Mouse (Mus musculus) MEL (cell line): Measurements from ENCODE around the gene Dvl2. TPM values are rescaled to one million over a fixed set of nuclear protein-coding genes. Genes with fewer than 3 reads are reported as not detected.

Experiments
- DNase-seq: peaks from one replicate; pipeline ENCODE4 v3.0.0; 2011; ENCODE audit warnings: low read depth, low spot score
- H3K27ac ChIP-seq: 2 replicates; pipeline ENCODE4 v1.5.1; 2012; ENCODE audit warnings: low read depth, mild to moderate bottlenecking, control low read depth, low read length, moderate library complexity; ENCODE audit not compliant: control insufficient read depth
- H3K27me3 ChIP-seq, 2 experiments: fragments of 150-350 bp in 1 of 2; sonication (generic) in 1 of 2; 2 replicates each; pipeline ENCODE4 v1.6.1; 2012; ENCODE audit warnings: low read length in 2 of 2, mild to moderate bottlenecking in 2 of 2, improper control_type of control experiment in 1 of 2, moderate library complexity in 1 of 2; ENCODE audit not compliant: insufficient read depth in 2 of 2, control insufficient read depth in 1 of 2
- H3K36me3 ChIP-seq, 2 experiments: 2 replicates each; pipeline ENCODE4 v1.6.1; 2012 to 2014; ENCODE audit warnings: low read length in 2 of 2, improper control_type of control experiment in 1 of 2, inconsistent platforms in 1 of 2, mild to moderate bottlenecking in 1 of 2; ENCODE audit not compliant: insufficient read depth in 2 of 2, control insufficient read depth in 1 of 2
- H3K4me1 ChIP-seq, 2 experiments: fragments of 150-350 bp in 1 of 2; sonication (generic) in 1 of 2; 2 replicates each; pipeline ENCODE4 v1.6.1; 2012; ENCODE audit warnings: low read length in 2 of 2, improper control_type of control experiment in 1 of 2, mild to moderate bottlenecking in 1 of 2; ENCODE audit not compliant: insufficient read depth in 2 of 2, control insufficient read depth in 1 of 2
- H3K4me3 ChIP-seq, 2 experiments: fragments of 150-350 bp in 1 of 2; sonication (generic) in 1 of 2; 2 replicates each; pipeline ENCODE4 v1.5.1; 2012; ENCODE audit warnings: low read depth in 2 of 2, low read length in 2 of 2, mild to moderate bottlenecking in 2 of 2, moderate library complexity in 2 of 2, control low read depth in 1 of 2, improper control_type of control experiment in 1 of 2; ENCODE audit not compliant: control insufficient read depth in 1 of 2, insufficient read depth in 1 of 2
- H3K79me2 ChIP-seq: 2 replicates; pipeline ENCODE4 v1.6.1; 2012; ENCODE audit warnings: mild to moderate bottlenecking, low read length, moderate library complexity; ENCODE audit not compliant: control insufficient read depth, poor library complexity, insufficient read depth
- H3K9ac ChIP-seq: 2 replicates; pipeline ENCODE4 v1.6.1; 2012; ENCODE audit warnings: low read depth, mild to moderate bottlenecking, control low read depth, low read length, moderate library complexity; ENCODE audit not compliant: control insufficient read depth, poor library complexity, severe bottlenecking
- H3K9me3 ChIP-seq: fragments of 150-350 bp; sonication (generic); replicated peaks from 2 replicates; pipeline ENCODE4 v1.6.1; 2012; ENCODE audit warnings: mild to moderate bottlenecking, low read length, improper control_type of control experiment, moderate library complexity; ENCODE audit not compliant: insufficient read depth
- CHD1 ChIP-seq: IDR thresholded peaks from 2 replicates; pipeline ENCODE4 v1.6.1; 2012; ENCODE audit warnings: low read depth, mild to moderate bottlenecking, inconsistent platforms, low read length, improper control_type of control experiment
- E2F4 ChIP-seq: IDR thresholded peaks from 2 replicates; pipeline ENCODE4 v1.6.1; 2011; ENCODE audit warnings: low read depth, low read length, improper control_type of control experiment, borderline replicate concordance
- GABPA ChIP-seq: IDR thresholded peaks from 2 replicates; pipeline ENCODE4 v1.6.1; 2012; ENCODE audit warnings: low read depth, mild to moderate bottlenecking, inconsistent platforms, low read length, improper control_type of control experiment, moderate library complexity
- HCFC1 ChIP-seq: IDR thresholded peaks from 2 replicates; pipeline ENCODE4 v1.6.1; 2012; ENCODE audit warnings: low read depth, mild to moderate bottlenecking, inconsistent platforms, low read length, improper control_type of control experiment, moderate library complexity
- MAFK ChIP-seq: IDR thresholded peaks from 2 replicates; pipeline ENCODE4 v1.6.1; 2011; ENCODE audit warnings: low read depth, mild to moderate bottlenecking, low read length, improper control_type of control experiment, borderline replicate concordance
- MAX ChIP-seq: IDR thresholded peaks from 2 replicates; pipeline ENCODE4 v1.6.1; 2011; ENCODE audit warnings: low read length, improper control_type of control experiment
- MEF2A ChIP-seq: IDR thresholded peaks from 2 replicates; pipeline ENCODE4 v1.6.1; 2014; ENCODE audit warnings: low read depth, mild to moderate bottlenecking, inconsistent platforms, low read length, improper control_type of control experiment; ENCODE audit not compliant: poor library complexity, insufficient replicate concordance, severe bottlenecking; ENCODE audit errors: extremely low read depth
- MXI1 ChIP-seq: IDR thresholded peaks from 2 replicates; pipeline ENCODE4 v1.6.1; 2011; ENCODE audit warnings: mild to moderate bottlenecking, low read depth, low read length, improper control_type of control experiment
- NRF1 ChIP-seq: IDR thresholded peaks from 2 replicates; pipeline ENCODE4 v1.6.1; 2014; ENCODE audit warnings: low read depth, mild to moderate bottlenecking, inconsistent platforms, low read length, improper control_type of control experiment, moderate library complexity; ENCODE audit not compliant: poor library complexity, insufficient read depth, severe bottlenecking
- POLR2A ChIP-seq, 2 experiments: IDR thresholded peaks; 2 replicates each; pipeline ENCODE4 v1.6.1; 2011 to 2012; ENCODE audit warnings: low read length in 2 of 2, mild to moderate bottlenecking in 2 of 2, control low read depth in 1 of 2, improper control_type of control experiment in 1 of 2, low read depth in 1 of 2, moderate library complexity in 1 of 2; ENCODE audit not compliant: control insufficient read depth in 1 of 2, insufficient read depth in 1 of 2, poor library complexity in 1 of 2
- POLR2AphosphoS5 ChIP-seq: IDR thresholded peaks from 2 replicates; pipeline ENCODE4 v1.6.1; 2012; ENCODE audit warnings: low read depth, borderline replicate concordance, mild to moderate bottlenecking, inconsistent platforms, low read length, moderate library complexity, mixed read lengths
- SMC3 ChIP-seq: IDR thresholded peaks from 2 replicates; pipeline ENCODE4 v1.6.1; 2011; ENCODE audit warnings: low read depth, low read length, improper control_type of control experiment
- TCF12 ChIP-seq: IDR thresholded peaks from 2 replicates; pipeline ENCODE4 v1.6.1; 2014; ENCODE audit warnings: low read depth, mild to moderate bottlenecking, inconsistent platforms, low read length, improper control_type of control experiment, moderate library complexity
- UBTF ChIP-seq: IDR thresholded peaks from 2 replicates; pipeline ENCODE4 v1.6.1; 2012; ENCODE audit warnings: low read depth, mild to moderate bottlenecking, inconsistent platforms, low read length, improper control_type of control experiment, moderate library complexity, borderline replicate concordance; ENCODE audit not compliant: insufficient read depth
- USF1 ChIP-seq: IDR thresholded peaks from 2 replicates; pipeline ENCODE4 v1.6.1; 2014; ENCODE audit warnings: low read depth, mild to moderate bottlenecking, inconsistent platforms, low read length, improper control_type of control experiment, moderate library complexity
- ZKSCAN1 ChIP-seq: IDR thresholded peaks from 2 replicates; pipeline ENCODE4 v1.6.1; 2012; ENCODE audit warnings: low read depth, mild to moderate bottlenecking, inconsistent platforms, low read length, improper control_type of control experiment, moderate library complexity
- ZNF384 ChIP-seq: IDR thresholded peaks from 2 replicates; pipeline ENCODE4 v1.6.1; 2012; ENCODE audit warnings: low read depth, mild to moderate bottlenecking, inconsistent platforms, low read length, improper control_type of control experiment
- polyA plus RNA-seq, 2 experiments: library from polyadenylated mRNA; stranded (reverse) in 1 of 2; unstranded in 1 of 2; fragments of >175 nt in 1 of 2; fragments of >200 nt in 1 of 2; gene quantifications; 2 replicates each; pipeline versions ENCODE4 v1.2.1 to v1.2.4; 2012; ENCODE audit warnings: low replicate concordance in 2 of 2, low read depth in 1 of 2; ENCODE audit not compliant: insufficient read length in 2 of 2, insufficient read depth in 1 of 2, missing spikeins in 1 of 2
- total RNA-seq: library from RNA; depleted of rRNA; stranded (reverse); fragments of 300-350 nt; gene quantifications from 2 replicates; pipeline ENCODE4 v1.2.3, GENCODE M21; 2012

Gene Dvl2
- total and polyA plus RNA-seq, 3 experiments: 38.5 to 40.1 TPM; not detected in 1

DNA sequence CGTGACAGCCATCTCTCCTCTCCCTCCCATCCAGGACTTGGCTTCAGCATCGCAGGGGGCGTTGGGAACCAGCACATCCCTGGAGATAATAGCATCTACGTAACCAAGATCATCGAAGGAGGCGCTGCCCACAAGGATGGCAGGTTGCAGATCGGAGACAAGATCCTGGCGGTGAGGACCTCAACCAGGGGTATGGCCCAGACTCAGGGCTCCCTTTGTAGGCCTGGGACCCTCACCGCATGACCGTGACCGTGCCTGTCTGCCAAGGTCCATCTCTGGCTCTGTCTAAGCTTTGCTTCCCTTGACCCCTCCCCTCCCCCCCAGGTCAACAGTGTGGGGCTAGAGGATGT, 30.9 kb downstream of the Dvl2 start:
- peaks cover 0 to 9% of the 10 kb centered on the region in 2 experiments; a peak in 2 of 4 replicates for H3K4me1 ChIP-seq
- H3K36me3 ChIP-seq: peaks cover 0 to 3% of the 10 kb centered on the region in 2 experiments; a peak in 2 of 4 replicates
- no peak for DNase-seq
- no peak overlapping the region for H3K27ac ChIP-seq
- no peak for TF ChIP-seq MEF2A
- no peak for TF ChIP-seq NRF1
- TF ChIP-seq TCF12: no peak
- TF ChIP-seq POLR2A (IDR thresholded peaks at IDR 0.05; ENCODE audit: control insufficient read depth in 1 of 2, insufficient read depth in 1 of 2, low read depth in 1 of 2, low read length in 2 of 2, poor library complexity in 1 of 2): no peak
- no peak for TF ChIP-seq USF1
- no peak for TF ChIP-seq MAFK
- TF ChIP-seq POLR2AphosphoS5: no peak
- TF ChIP-seq E2F4: no peak
- TF ChIP-seq HCFC1: no peak
- TF ChIP-seq ZNF384: no peak
- no peak for TF ChIP-seq SMC3
- no peak for TF ChIP-seq MXI1
- TF ChIP-seq GABPA: no peak
- TF ChIP-seq UBTF: no peak
- TF ChIP-seq CHD1: no peak
- TF ChIP-seq MAX: no peak
- H3K27me3 ChIP-seq: no peaks in the 10 kb centered on the region
- no peaks in the 10 kb centered on the region for H3K79me2 ChIP-seq
- no peak overlapping the region for H3K4me3 ChIP-seq
- no peak overlapping the region for H3K9ac ChIP-seq
- H3K9me3 ChIP-seq: no peaks in the 10 kb centered on the region

GRCm38 (mm10) chr11:70038174-70038573, 37.8 kb downstream of the Dvl2 start:
- no peak for TF ChIP-seq ZKSCAN1
- no peak overlapping the region for H3K4me3 ChIP-seq
- no peak overlapping the region for H3K9ac ChIP-seq
- no peaks in the 10 kb centered on the region for H3K9me3 ChIP-seq
- H3K36me3 ChIP-seq: no peaks in the 10 kb centered on the region
- no peaks in the 10 kb centered on the region for H3K27me3 ChIP-seq
- DNase-seq: no peak
- H3K27ac ChIP-seq: no peak overlapping the region
- no peaks in the 10 kb centered on the region for H3K79me2 ChIP-seq
- no peaks in the 10 kb centered on the region for H3K4me1 ChIP-seq
